Mouse (Mus musculus) midbrain, embryonic 16.5 days (tissue): Measurements from ENCODE around the gene Ube2j2. TPM values are rescaled to one million over a fixed set of nuclear protein-coding genes. Genes with fewer than 3 reads are reported as not detected.

Source experiments
- ATAC-seq: fragments of 200-750 bp; cut with Nextera tagmentation; 2 replicates; pipeline ENCODE4 v1.8.0; 2017; ENCODE audit warnings: moderate TSS enrichment
- H3K27ac ChIP-seq: fragments of 300-500 bp; sonication (generic); 2 replicates; pipeline ENCODE4 v1.5.1; 2014; ENCODE audit warnings: mild to moderate bottlenecking, low read length, mixed read lengths
- H3K27me3 ChIP-seq: fragments of 300-500 bp; sonication (generic); 2 replicates; pipeline ENCODE4 v1.6.1; 2014; ENCODE audit warnings: low read depth, low read length, mixed read lengths; ENCODE audit not compliant: control insufficient read depth, insufficient read depth
- H3K36me3 ChIP-seq: fragments of 300-500 bp; sonication (generic); 2 replicates; pipeline ENCODE4 v1.6.1; 2014; ENCODE audit warnings: mild to moderate bottlenecking, low read length, moderate library complexity, mixed read lengths; ENCODE audit not compliant: control insufficient read depth, insufficient read depth
- H3K4me1 ChIP-seq: fragments of 300-500 bp; sonication (generic); 2 replicates; pipeline ENCODE4 v1.6.1; 2014; ENCODE audit warnings: mild to moderate bottlenecking, low read length, mixed read lengths; ENCODE audit not compliant: control insufficient read depth, insufficient read depth
- H3K4me2 ChIP-seq: fragments of 300-500 bp; sonication (generic); 2 replicates; pipeline ENCODE4 v1.6.1; 2014; ENCODE audit warnings: mild to moderate bottlenecking, low read length, mixed read lengths
- H3K4me3 ChIP-seq: fragments of 300-500 bp; sonication (generic); 2 replicates; pipeline ENCODE4 v1.5.1; 2014; ENCODE audit warnings: low read depth, mild to moderate bottlenecking, low read length, moderate library complexity, mixed read lengths
- H3K9ac ChIP-seq: fragments of 300-500 bp; sonication (generic); 2 replicates; pipeline ENCODE4 v1.6.1; 2014; ENCODE audit warnings: low read depth, low read length, mixed read lengths
- H3K9me3 ChIP-seq: fragments of 300-500 bp; sonication (generic); replicated peaks from 2 replicates; pipeline ENCODE4 v1.6.1; 2014; ENCODE audit warnings: mild to moderate bottlenecking, low read length, mixed read lengths; ENCODE audit not compliant: control insufficient read depth, poor library complexity, severe bottlenecking
- WGBS: fragments of 180-500 bp; shearing (Covaris S2); extraction: QIAGEN DNeasy Blood & Tissue Kit; methylation state at CpG from one replicate; pipeline ENCODE4 v1.1.7; 2014; 5-methylcytosine and 5-hydroxymethylcytosine counted together
- polyA plus RNA-seq: library from polyadenylated mRNA; unstranded; fragments of >200 nt; fragmentation: Nextera tagmentation; extraction: Ambion mirVana; gene quantifications from 2 replicates; pipeline ENCODE4 v1.2.1, GENCODE M21; 2015

Ube2j2 gene
- polyA plus RNA-seq, 1 experiment from 2014 or later: 109 TPM

GRCm38 (mm10) chr4:155973239-155973638 lies 29.6 kb downstream of the Ube2j2 start:
- Histone ChIP-seq H3K4me2 (no peak overlapping the region), H3K4me3 (no peak overlapping the region), H3K9me3 (no peaks in the 10 kb centered on the region), H3K36me3 (no peaks in the 10 kb centered on the region), H3K27ac (no peak overlapping the region), H3K4me1 (no peaks in the 10 kb centered on the region), H3K27me3 (no peaks in the 10 kb centered on the region), H3K9ac (no peak overlapping the region)
- no peak for ATAC-seq
- WGBS: 90% methylated on average over 2 of the region's 2 CpGs

GRCm38 (mm10) chr4:155981436-155982082 lies 37.9 kb downstream of the Ube2j2 start:
- no peak for ATAC-seq
- Histone ChIP-seq H3K4me2 (no peak overlapping the region), H3K9ac (no peak overlapping the region), H3K27me3 (no peaks in the 10 kb centered on the region), H3K9me3 (no peaks in the 10 kb centered on the region), H3K4me1 (no peaks in the 10 kb centered on the region), H3K27ac (no peak overlapping the region), H3K36me3 (no peaks in the 10 kb centered on the region), H3K4me3 (no peak overlapping the region)
- 76% methylated on average over 11 of the region's 12 CpGs for WGBS

GRCm38 (mm10) chr4:155983788-155984187 lies 40.2 kb downstream of the Ube2j2 start:
- 14% methylated on average over 2 of the region's 2 CpGs for WGBS
- no peak for ATAC-seq
- no peaks in the 10 kb centered on the region for H3K36me3 ChIP-seq
- 0 out of 2 replicates have a peak overlapping the region, but pooled peaks have one; percentile 14 for H3K9ac ChIP-seq
- no peak overlapping the region for H3K27ac ChIP-seq
- H3K4me1 ChIP-seq: no peaks in the 10 kb centered on the region
- H3K27me3 ChIP-seq: no peaks in the 10 kb centered on the region
- H3K4me2 ChIP-seq: no peak overlapping the region
- no peaks in the 10 kb centered on the region for H3K9me3 ChIP-seq
- H3K4me3 ChIP-seq: no peak overlapping the region

GRCm38 (mm10) chr4:155991211-155991907 lies 47.7 kb downstream of the Ube2j2 start:
- 87% methylated on average over 22 of the region's 22 CpGs for WGBS
- H3K9ac ChIP-seq: peak overlapping the region; percentile 78

GRCm38 (mm10) chr4:155991908-155992230 lies 48.2 kb downstream of the Ube2j2 start:
- peak overlapping the region; percentile 98 for H3K4me2 ChIP-seq
- peak overlapping the region; percentile 95 for H3K27ac ChIP-seq
- H3K27me3 ChIP-seq: no peaks in the 10 kb centered on the region
- peak overlapping the region; percentile 78 for H3K9ac ChIP-seq
- peaks cover 3% of the 10 kb centered on the region; the same call in 1 of the 2 replicates for H3K36me3 ChIP-seq
- peaks cover 30% of the 10 kb centered on the region for H3K4me1 ChIP-seq
- WGBS: 28% methylated on average over 37 of the region's 37 CpGs
- peak; percentile 38; the same call in 1 of the 2 replicates for ATAC-seq
- H3K9me3 ChIP-seq: no peaks in the 10 kb centered on the region
- peak overlapping the region; percentile 67 for H3K4me3 ChIP-seq

More at GRCm38 (mm10) chr4:155991211-155991907, 47.7 kb downstream of the Ube2j2 start:
- ATAC-seq: peak; percentile 0; the same call in 1 of the 2 replicates
- H3K27me3 ChIP-seq: no peaks in the 10 kb centered on the region
- H3K4me3 ChIP-seq: peak overlapping the region; percentile 67
- H3K4me2 ChIP-seq: peak overlapping the region; percentile 98
- H3K4me1 ChIP-seq: peaks cover 30% of the 10 kb centered on the region
- H3K27ac ChIP-seq: peak overlapping the region; percentile 95
- H3K9me3 ChIP-seq: no peaks in the 10 kb centered on the region
- H3K36me3 ChIP-seq: no peaks in the 10 kb centered on the region; the same call in 1 of the 2 replicates

- Histone ChIP-seq H3K36me3 (peaks cover 3% of the 10 kb centered on the region; the same call in 1 of the 2 replicates), H3K4me3 (peak within 1 kb of the TSS; percentile 76), H3K27ac (peak within 1 kb of the TSS; percentile 95), H3K9ac (peak within 1 kb of the TSS; percentile 78), H3K9me3 (no peaks in the 10 kb centered on the region), H3K27me3 (no peaks in the 10 kb centered on the region), H3K4me1 (peaks cover 30% of the 10 kb centered on the region), H3K4me2 (peak within 1 kb of the TSS; percentile 98)
- ATAC-seq: peak; percentile 90
- WGBS: 0% methylated on average over 85 of the region's 99 CpGs
These were observed 48.7 kb downstream of the Ube2j2 start, which contains the start of the genes B3galt6 and Sdf4 for GRCm38 (mm10) chr4:155992241-155992905. TSS of gene B3galt6 (minus strand) at chr4:155992649. TSS of gene Sdf4 (plus strand) at chr4:155992872.

- Histone ChIP-seq H3K4me1 (peaks cover 30% of the 10 kb centered on the region), H3K4me2 (peak overlapping the region; percentile 85), H3K36me3 (peaks cover 5% of the 10 kb centered on the region; the same call in 1 of the 2 replicates), H3K9me3 (no peaks in the 10 kb centered on the region), H3K4me3 (peak overlapping the region; percentile 76), H3K27me3 (no peaks in the 10 kb centered on the region), H3K27ac (peak overlapping the region; percentile 92), H3K9ac (peak overlapping the region; percentile 75)
- peak; percentile 86 for ATAC-seq
- WGBS: under 1% methylated on average over 69 of the region's 70 CpGs
These were observed 49.4 kb downstream of the Ube2j2 start for GRCm38 (mm10) chr4:155992906-155993547.

GRCm38 (mm10) chr4:155993606-155994005 lies 50.0 kb downstream of the Ube2j2 start:
- Histone ChIP-seq H3K9me3 (no peaks in the 10 kb centered on the region), H3K4me2 (peak overlapping the region; percentile 85), H3K27ac (peak overlapping the region; percentile 92), H3K9ac (peak overlapping the region; percentile 75), H3K4me1 (peaks cover 30% of the 10 kb centered on the region), H3K36me3 (peaks cover 5% of the 10 kb centered on the region; the same call in 1 of the 2 replicates), H3K27me3 (no peaks in the 10 kb centered on the region), H3K4me3 (peak overlapping the region; percentile 76)
- WGBS: 5% methylated on average over 15 of the region's 15 CpGs
- ATAC-seq: no peak
